Mouse (Mus musculus): ENCODE data around the gene Gtf2h5. TPM values are rescaled to one million over a fixed set of nuclear protein-coding genes. Genes with fewer than 3 reads are reported as not detected.

The Gtf2h5 gene
- total RNA-seq, 1 experiment from 2014 or later: 90.4 TPM

GRCm38 (mm10) chr17:6110956-6111355, 31.4 kb downstream of the Gtf2h5 start:
- peak; percentile 43 for DNase-seq

- DNase-seq: no peak
Measured at GRCm38 (mm10) chr17:6113653-6114052, 34.1 kb downstream of the Gtf2h5 start.

- no peak for DNase-seq
Measured at GRCm38 (mm10) chr17:6115085-6115484, 35.5 kb downstream of the Gtf2h5 start.

- no peak for DNase-seq
Measured at GRCm38 (mm10) chr17:6117148-6117725, 37.7 kb downstream of the Gtf2h5 start.

- no peak for DNase-seq
Measured at GRCm38 (mm10) chr17:6117917-6118316, 38.3 kb downstream of the Gtf2h5 start.

GRCm38 (mm10) chr17:6118861-6119260, 39.3 kb downstream of the Gtf2h5 start:
- DNase-seq: no peak

GRCm38 (mm10) chr17:6123776-6124175, 44.2 kb downstream of the Gtf2h5 start:
- DNase-seq: no peak

- no peak for DNase-seq
Measured at GRCm38 (mm10) chr17:6125441-6125840, 45.9 kb downstream of the Gtf2h5 start.

GRCm38 (mm10) chr17:6128039-6128438, 48.5 kb downstream of the Gtf2h5 start:
- DNase-seq: no peak

- no peak for DNase-seq
Measured at GRCm38 (mm10) chr17:6129361-6129760, 49.8 kb downstream of the Gtf2h5 start.

- DNase-seq: no peak
Measured at GRCm38 (mm10) chr17:6131083-6131482, 51.5 kb downstream of the Gtf2h5 start.

Small RNA genes lying within 50 kb of the gene (microRNA-seq; reads per million reads assigned to microRNA genes)
- 0 reads per million in 2 experiments for gene Gm22774

Other genes with a start within 250 kb of the Gtf2h5 start
- 48.4 and 49.2 TPM in 2 replicates for gene Snx9, start 238.5 kb upstream of the Gtf2h5 start, total RNA-seq (2021)
- 12.4 and 13.3 TPM in 2 replicates for gene Synj2, start 138.5 kb upstream of the Gtf2h5 start, total RNA-seq (2021)
- gene Serac1, start within 50 bp of the Gtf2h5 start, total RNA-seq (2021): 7.7 and 8.8 TPM in 2 replicates
- gene Tulp4, start 26.7 kb downstream of the Gtf2h5 start, total RNA-seq (2021): 67.4 and 70.7 TPM in 2 replicates
- 11.4 and 13.0 TPM in 2 replicates for gene Tmem181a, start 177.1 kb downstream of the Gtf2h5 start, total RNA-seq (2021)
- 3.8 and 5.3 TPM in 2 replicates for gene Dynlt1a, start 237.7 kb downstream of the Gtf2h5 start, total RNA-seq (2021)